Mouse (Mus musculus): ENCODE results near the gene Pyy.

- TF ChIP-seq POLR2AphosphoS2 (IDR thresholded peaks at IDR 0.05; ENCODE audit: insufficient read length, low read depth) (no peak), POLR2A (IDR thresholded peaks at IDR 0.05; ENCODE audit: insufficient read length, low read depth) (no peak), MYOD1 (IDR thresholded peaks at IDR 0.05; ENCODE audit: control insufficient read depth in 1 of 3, insufficient read length in 2 of 3, low read depth in 2 of 3) (no peak), MYOG (IDR thresholded peaks at IDR 0.05; ENCODE audit: control insufficient read depth in 1 of 3, insufficient read depth in 1 of 3, insufficient read length in 2 of 3, low read depth in 2 of 3) (no peak), E2F4 (IDR thresholded peaks at IDR 0.05; ENCODE audit: insufficient read depth) (no peak), MAX (IDR thresholded peaks at IDR 0.05; ENCODE audit: low read depth) (no peak)
Observed at GRCm38 (mm10) chr11:102082322-102082721, 25.3 kb downstream of the Pyy start.
